Mouse (Mus musculus): ENCODE data around the gene Hbb-bh2. TPM values are rescaled to one million over a fixed set of nuclear protein-coding genes. Genes with fewer than 3 reads are reported as not detected.

Hbb-bh2 gene
- not detected in 4 replicates for total RNA-seq (2023)

GRCm38 (mm10) chr7:103840268-103840667, at the start of gene Hbb-bh2:
Gene Hbb-bh2 (minus strand): TSS chr7:103840520.

GRCm38 (mm10) chr7:103886152-103886551, 45.8 kb upstream of the Hbb-bh2 start, which contains the start of gene Olfr66:
Gene Olfr66 (minus strand): TSS chr7:103886252.

GRCm38 (mm10) chr7:103853090-103853489, 12.8 kb upstream of the Hbb-bh2 start, which contains the start of gene Hbb-y:
Gene Hbb-y (minus strand): TSS chr7:103853216.

GRCm38 (mm10) chr7:103843034-103843433, 2.7 kb upstream of the Hbb-bh2 start, which contains the start of gene Hbb-bh1:
Gene Hbb-bh1 (minus strand): TSS chr7:103843164.

GRCm38 (mm10) chr7:103827808-103828207, 12.5 kb downstream of the Hbb-bh2 start, which contains the start of gene Hbb-bs:
Gene Hbb-bs (minus strand): TSS chr7:103828096.

GRCm38 (mm10) chr7:103813766-103814165, 26.6 kb downstream of the Hbb-bh2 start, which contains the start of gene Hbb-bt:
Gene Hbb-bt (minus strand): TSS chr7:103813996.

GRCm38 (mm10) chr7:103791721-103792120, 48.6 kb downstream of the Hbb-bh2 start, which contains the start of gene Olfr67:
Gene Olfr67 (minus strand): TSS chr7:103791821.

Other genes with a start within 250 kb of the Hbb-bh2 start
- not detected in 4 replicates for gene Olfr619, start 239.9 kb downstream of the Hbb-bh2 start, total RNA-seq (2023)
- not detected in 4 replicates for gene Olfr620, start 228.0 kb downstream of the Hbb-bh2 start, total RNA-seq (2023)
- gene Olfr622, start 197.8 kb downstream of the Hbb-bh2 start, total RNA-seq (2023) = not detected in 4 replicates
- not detected in 4 replicates for gene Olfr623, start 176.8 kb downstream of the Hbb-bh2 start, total RNA-seq (2023)
- not detected in 4 replicates for gene Olfr624, start 169.3 kb downstream of the Hbb-bh2 start, total RNA-seq (2023)
- not detected in 4 replicates for gene Olfr625-ps1, start 157.8 kb downstream of the Hbb-bh2 start, total RNA-seq (2023)
- gene Olfr243, start 125.8 kb downstream of the Hbb-bh2 start, total RNA-seq (2023) = not detected in 4 replicates
- gene Olfr628, start 110.1 kb downstream of the Hbb-bh2 start, total RNA-seq (2023) = not detected in 4 replicates
- gene Olfr629, start 95.6 kb downstream of the Hbb-bh2 start, total RNA-seq (2023) = not detected in 4 replicates
- gene Olfr630, start 83.2 kb downstream of the Hbb-bh2 start, total RNA-seq (2023) = not detected in 4 replicates
- gene Olfr69, start 68.9 kb downstream of the Hbb-bh2 start, total RNA-seq (2023) = not detected in 4 replicates
- not detected in 4 replicates for gene Olfr68, start 60.8 kb downstream of the Hbb-bh2 start, total RNA-seq (2023)
- not detected in 4 replicates for gene Olfr67, start 48.7 kb downstream of the Hbb-bh2 start, total RNA-seq (2023)
- gene Hbb-bt, start 26.5 kb downstream of the Hbb-bh2 start, total RNA-seq (2023) = 4.4 to 21.0 TPM (median 14.7 TPM) in 4 replicates
- gene Hbb-bs, start 12.4 kb downstream of the Hbb-bh2 start, total RNA-seq (2023) = 43.8 to 120 TPM (median 71.7 TPM) in 4 replicates
- not detected in 4 replicates for gene Hbb-bh1, start 2.6 kb upstream of the Hbb-bh2 start, total RNA-seq (2023)
- not detected in 4 replicates for gene Hbb-y, start 12.7 kb upstream of the Hbb-bh2 start, total RNA-seq (2023)
- gene Olfr66, start 45.7 kb upstream of the Hbb-bh2 start, total RNA-seq (2023) = not detected in 4 replicates
- gene Olfr64, start 54.0 kb upstream of the Hbb-bh2 start, total RNA-seq (2023) = not detected in 4 replicates
- not detected in 4 replicates for gene Olfr65, start 63.0 kb upstream of the Hbb-bh2 start, total RNA-seq (2023)
- not detected in 4 replicates for gene Olfr631, start 88.3 kb upstream of the Hbb-bh2 start, total RNA-seq (2023)
- gene Olfr632, start 93.8 kb upstream of the Hbb-bh2 start, total RNA-seq (2023) = not detected in 4 replicates
- not detected in 4 replicates for gene Olfr633, start 103.9 kb upstream of the Hbb-bh2 start, total RNA-seq (2023)
- not detected in 4 replicates for gene Olfr635, start 130.6 kb upstream of the Hbb-bh2 start, total RNA-seq (2023)
- gene Olfr638, start 158.2 kb upstream of the Hbb-bh2 start, total RNA-seq (2023) = not detected in 4 replicates
- gene Olfr639, start 176.8 kb upstream of the Hbb-bh2 start, total RNA-seq (2023) = 0.28 TPM in 1 of 4 replicates, not detected in the others
- not detected in 4 replicates for gene Olfr640, start 185.1 kb upstream of the Hbb-bh2 start, total RNA-seq (2023)
- gene Olfr641, start 194.9 kb upstream of the Hbb-bh2 start, total RNA-seq (2023) = not detected in 4 replicates
- gene Olfr642, start 212.1 kb upstream of the Hbb-bh2 start, total RNA-seq (2023) = not detected in 4 replicates
- gene 4930516K23Rik, start 220.9 kb upstream of the Hbb-bh2 start, total RNA-seq (2023) = not detected in 4 replicates
- gene Olfr644, start 231.3 kb upstream of the Hbb-bh2 start, total RNA-seq (2023) = not detected in 4 replicates
- not detected in 4 replicates for gene Olfr645, start 244.9 kb upstream of the Hbb-bh2 start, total RNA-seq (2023)

Measured in B cell, adult 62 days (primary cell).